ENCODE assay signal across 24 mouse cellular contexts in genomic region chr4:55851027-55851426, GRCm38 (mm10).
DNase-seq lines count a peak whose midpoint lies in the region; ATAC-seq and TF ChIP-seq lines count a peak whose summit lies in the region.
"Had no signal": no experiment of that assay in that cellular context is flagged by ENCODE, and none has a peak within 500 bp of the region (broad histone marks: within the 10 kb centered on the region; RNA-seq: fewer than 3 reads in every experiment).

No protein-coding gene starts in this region.

- H3K36me3 ChIP-seq in intestine, postnatal 0 days (ENCODE audit: control insufficient read depth, insufficient read depth) = no peaks in the 10 kb centered on the region
- no peaks in the 10 kb centered on the region for H3K36me3 ChIP-seq in intestine, embryonic 16.5 days (ENCODE audit: control insufficient read depth, insufficient read depth, low read length)
- H3K36me3 ChIP-seq: embryonic facial prominence, embryonic 10.5 days; embryonic facial prominence, embryonic 12.5 days; G1E had no signal

- H3K4me3 ChIP-seq in intestine, postnatal 0 days (ENCODE audit: low read depth, low read length) = no peak overlapping the region
- no peak overlapping the region for H3K4me3 ChIP-seq in intestine, embryonic 16.5 days (ENCODE audit: low read length)
- H3K4me3 ChIP-seq: embryonic facial prominence, embryonic 10.5 days; embryonic facial prominence, embryonic 12.5 days; forebrain, embryonic 13.5 days had no signal

- no peaks in the 10 kb centered on the region for H3K27me3 ChIP-seq in intestine, postnatal 0 days (replicated peaks; ENCODE audit: control insufficient read depth, insufficient read depth, low read length)
- H3K27me3 ChIP-seq in intestine, embryonic 16.5 days (replicated peaks; ENCODE audit: control insufficient read depth, insufficient read depth, low read length) = no peaks in the 10 kb centered on the region
- H3K27me3 ChIP-seq: CH12.LX; embryonic facial prominence, embryonic 12.5 days; forebrain, embryonic 13.5 days; Patski had no signal

- no peaks in the 10 kb centered on the region for H3K4me1 ChIP-seq in intestine, postnatal 0 days (replicated peaks; ENCODE audit: control insufficient read depth, insufficient read depth, low read length)
- H3K4me1 ChIP-seq in intestine, embryonic 16.5 days (ENCODE audit: control insufficient read depth, insufficient read depth, low read length) = no peaks in the 10 kb centered on the region
- H3K4me1 ChIP-seq: embryonic facial prominence, embryonic 10.5 days; embryonic facial prominence, embryonic 12.5 days; forebrain, embryonic 13.5 days had no signal

- intact Hi-C loops in gastrocnemius, postnatal 14 days (cut with DNase I; ENCODE audit: low total_unique reads) = no loop called here

- H3K4me2 ChIP-seq in intestine, postnatal 0 days (replicated peaks; ENCODE audit: low read depth) = no peak overlapping the region
- H3K4me2 ChIP-seq in intestine, embryonic 16.5 days (ENCODE audit: low read depth, low read length) = no peak overlapping the region
- H3K4me2 ChIP-seq: embryonic facial prominence, embryonic 12.5 days; forebrain, embryonic 13.5 days had no signal

- DNase-seq in gastrocnemius, adult 18-20 months (ENCODE audit: low spot score) = peak; percentile 15
- DNase-seq in gastrocnemius, postnatal 14 days = no peak
- peak; percentile 25 for DNase-seq in lung, postnatal 36 days
- DNase-seq in lung, postnatal 10 days = no peak
- no peak for DNase-seq in kidney, adult 18-20 months
- DNase-seq: adrenal gland, adult 8-10 months; adrenal gland, postnatal 14 days; adrenal gland, postnatal 36 days; B cell, adult 2 months; cerebellum, adult 11-12 months; cerebellum, adult 2 months; cerebellum, adult 9-10 months; cerebellum, postnatal 10 days; cerebellum, postnatal 25 days had no signal

- 38% methylated on average over 5 of the region's 5 CpGs for WGBS in intestine, postnatal 0 days
- 72% methylated on average over 5 of the region's 5 CpGs for WGBS in intestine, embryonic 16.5 days

- no peaks in the 10 kb centered on the region for H3K9me3 ChIP-seq in intestine, postnatal 0 days (ENCODE audit: control insufficient read depth)
- H3K9me3 ChIP-seq in intestine, embryonic 16.5 days (ENCODE audit: control insufficient read depth, low read length) = no peaks in the 10 kb centered on the region
- H3K9me3 ChIP-seq: embryonic facial prominence, embryonic 10.5 days; embryonic facial prominence, embryonic 12.5 days; forebrain, embryonic 13.5 days had no signal

- ATAC-seq in intestine, postnatal 0 days = peak; percentile 69
- ATAC-seq in intestine, embryonic 16.5 days = no peak; the same call in 1 of the 2 replicates
- ATAC-seq: activated CD4-positive, CD25-positive, alpha-beta regulatory T cell, adult 4 months; CD4-positive, CD25-positive, alpha-beta regulatory T cell, adult 4 months; forebrain, embryonic 13.5 days; Patski had no signal

- no peak for TF ChIP-seq CTCF in intestine, postnatal 0 days (IDR thresholded peaks at IDR 0.05; ENCODE audit: low read depth)

- no peak overlapping the region for H3K27ac ChIP-seq in intestine, postnatal 0 days (ENCODE audit: low read depth, low read length)
- H3K27ac ChIP-seq in intestine, embryonic 16.5 days (ENCODE audit: low read length) = no peak overlapping the region
- H3K27ac ChIP-seq: embryonic facial prominence, embryonic 10.5 days; embryonic facial prominence, embryonic 12.5 days; forebrain, embryonic 13.5 days had no signal

- H3K9ac ChIP-seq in intestine, postnatal 0 days (ENCODE audit: low read depth, low read length) = no peak overlapping the region
- no peak overlapping the region for H3K9ac ChIP-seq in intestine, embryonic 16.5 days (ENCODE audit: low read depth, low read length)
- H3K9ac ChIP-seq: embryonic facial prominence, embryonic 12.5 days; forebrain, embryonic 13.5 days had no signal

Comparison
In these comparisons a context has a peak if more than half of its experiments do, and no peak if none do; other contexts are left out.
1. DNase-seq: peak in gastrocnemius, adult 18-20 months (single experiment) and lung, postnatal 36 days (single experiment); none in gastrocnemius, postnatal 14 days (single experiment), lung, postnatal 10 days (single experiment) and kidney, adult 18-20 months (single experiment).